Mouse (Mus musculus) forebrain, embryonic 16.5 days (tissue): ENCODE results near the gene Ccdc163. TPM values are rescaled to one million over a fixed set of nuclear protein-coding genes. Genes with fewer than 3 reads are reported as not detected.

Experiments
- ATAC-seq: fragments of 200-750 bp; cut with Nextera tagmentation; 2 replicates; pipeline ENCODE4 v1.8.0; 2017; ENCODE audit warnings: mild to moderate bottlenecking, moderate library complexity
- H3K27ac ChIP-seq: fragments of 300-500 bp; sonication (generic); 2 replicates; pipeline ENCODE4 v1.5.1; 2014; ENCODE audit warnings: low read length, control low read depth
- H3K27me3 ChIP-seq: fragments of 300-500 bp; sonication (generic); replicated peaks from 2 replicates; pipeline ENCODE4 v1.6.1; 2014; ENCODE audit warnings: low read length; ENCODE audit not compliant: control insufficient read depth, insufficient read depth
- H3K36me3 ChIP-seq: fragments of 300-500 bp; sonication (generic); 2 replicates; pipeline ENCODE4 v1.6.1; 2014; ENCODE audit not compliant: control insufficient read depth, insufficient read depth
- H3K4me1 ChIP-seq: fragments of 300-500 bp; sonication (generic); replicated peaks from 2 replicates; pipeline ENCODE4 v1.6.1; 2014; ENCODE audit warnings: low read length; ENCODE audit not compliant: control insufficient read depth, insufficient read depth
- H3K4me2 ChIP-seq: fragments of 300-500 bp; sonication (generic); 2 replicates; pipeline ENCODE4 v1.6.1; 2014; ENCODE audit warnings: mild to moderate bottlenecking, low read length, control low read depth
- H3K4me3 ChIP-seq: fragments of 300-500 bp; sonication (generic); replicated peaks from 2 replicates; pipeline ENCODE4 v1.5.1; 2014; ENCODE audit warnings: mild to moderate bottlenecking, low read length, control low read depth
- H3K9ac ChIP-seq: fragments of 300-500 bp; sonication (generic); replicated peaks from 2 replicates; pipeline ENCODE4 v1.6.1; 2014; ENCODE audit warnings: low read depth, low read length, control low read depth
- H3K9me3 ChIP-seq: fragments of 300-500 bp; sonication (generic); 2 replicates; pipeline ENCODE4 v1.6.1; 2016; ENCODE audit warnings: low read length; ENCODE audit not compliant: control insufficient read depth
- WGBS: fragments of 180-500 bp; shearing (Covaris S2); extraction: QIAGEN DNeasy Blood & Tissue Kit; methylation state at CpG from one replicate; pipeline ENCODE4 v1.1.7; 2014; 5-methylcytosine and 5-hydroxymethylcytosine counted together
- polyA plus RNA-seq: library from polyadenylated mRNA; unstranded; fragments of >200 nt; fragmentation: Nextera tagmentation; extraction: Ambion mirVana; gene quantifications from 2 replicates; pipeline ENCODE4 v1.2.1, GENCODE M21; 2015

Gene Ccdc163
- polyA plus RNA-seq, 1 experiment from 2014 or later: 14.8 TPM

DNA sequence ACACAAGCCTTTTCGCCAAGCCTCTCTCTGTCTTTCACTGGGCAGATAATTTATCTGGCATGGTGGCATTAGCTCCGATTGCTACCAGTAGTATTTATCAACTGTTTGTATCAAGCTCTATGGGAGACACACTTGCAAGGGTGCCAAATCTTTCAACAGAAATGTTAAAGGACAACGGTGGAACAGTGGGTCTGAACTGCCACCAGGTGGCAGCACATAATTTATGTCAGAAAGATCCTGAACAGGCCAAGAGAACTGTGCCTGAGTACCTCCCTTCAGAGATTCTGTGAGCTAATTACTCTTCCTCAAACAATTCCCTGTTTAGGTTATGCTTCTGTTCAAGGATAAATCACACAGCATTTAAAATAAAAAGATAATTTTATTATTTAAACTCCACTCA, 11.1 kb downstream of the Ccdc163 start:
- Histone ChIP-seq H3K36me3 (no peaks in the 10 kb centered on the region), H3K9ac (no peak overlapping the region), H3K4me2 (no peak overlapping the region), H3K9me3 (no peaks in the 10 kb centered on the region), H3K27ac (no peak overlapping the region), H3K4me3 (no peak overlapping the region), H3K4me1 (peaks cover 7% of the 10 kb centered on the region), H3K27me3 (no peaks in the 10 kb centered on the region)
- ATAC-seq: 0 out of 2 replicates have a peak, but pooled peaks have one; percentile 24
- 11% methylated on average over 3 of the region's 3 CpGs for WGBS

DNA sequence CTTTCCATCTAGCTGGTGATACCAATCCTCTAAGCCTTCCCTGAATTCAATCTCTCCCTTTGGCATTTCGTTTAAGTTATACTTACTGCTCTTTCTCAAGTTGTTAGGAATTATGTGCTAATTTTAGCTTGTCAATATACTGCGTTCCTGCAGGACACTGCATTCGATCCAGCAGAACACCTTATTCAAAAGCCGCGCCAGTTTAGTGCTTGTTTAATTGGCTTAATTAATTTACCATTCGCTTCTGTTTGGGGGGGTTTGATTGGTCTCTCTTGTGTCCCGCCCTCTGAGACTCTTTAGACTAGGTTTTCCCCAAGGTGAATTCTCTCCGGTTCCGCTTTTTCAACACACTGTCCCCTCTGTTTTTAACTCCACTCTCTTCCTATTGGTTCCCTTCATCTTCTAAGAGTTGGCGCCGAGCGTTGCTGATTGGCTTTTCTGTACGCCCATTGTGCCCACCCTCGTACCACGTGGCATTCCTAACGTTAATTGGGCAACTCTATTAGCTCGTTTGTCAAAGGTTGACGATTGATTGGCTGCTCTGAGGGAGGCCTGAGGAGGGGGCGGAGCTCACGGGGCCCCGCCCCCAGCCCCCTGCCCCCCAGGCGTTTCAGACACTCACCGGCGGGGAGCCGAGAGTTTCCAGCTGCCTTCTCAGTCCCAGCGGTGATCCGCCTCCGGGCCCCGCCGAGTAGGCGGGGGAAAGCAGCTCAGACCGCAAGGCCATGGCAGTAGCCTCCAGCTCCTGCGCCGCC, 12.2 kb downstream of the Ccdc163 start, which contains the start of gene Tesk2:
Tesk2 (plus strand) TSS at position 606 of the 755 bp plus-strand sequence.
- under 1% methylated on average over 34 of the region's 34 CpGs for WGBS

DNA sequence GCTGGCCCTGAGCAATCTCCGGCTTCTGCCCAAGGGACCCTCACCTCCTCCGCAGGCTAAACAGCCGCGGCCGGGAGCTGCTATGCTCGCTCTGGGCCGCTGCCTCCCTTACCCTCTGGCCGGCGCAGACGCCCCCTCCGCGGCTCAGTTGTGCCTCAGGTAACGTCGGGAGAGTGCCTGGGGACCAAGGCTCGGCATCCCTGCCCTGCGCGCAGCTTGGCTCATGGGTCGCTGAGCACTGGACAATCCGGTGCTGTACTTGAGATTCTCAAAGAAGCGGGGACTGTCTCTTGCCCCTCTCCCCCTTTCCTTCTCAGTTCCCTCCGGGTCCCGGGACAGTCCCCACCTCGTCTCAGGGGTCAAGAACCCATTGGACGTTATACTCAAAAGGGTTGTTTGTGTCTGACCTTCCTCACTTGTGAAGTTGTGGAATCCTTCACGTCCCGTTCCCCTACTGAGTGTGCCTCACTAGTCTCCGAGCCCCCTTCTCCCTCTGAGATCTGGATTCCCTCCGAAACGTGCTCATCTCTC, 12.9 kb downstream of the Ccdc163 start:
- Histone ChIP-seq H3K27me3 (no peaks in the 10 kb centered on the region), H3K9ac (peak overlapping the region; percentile 76), H3K27ac (0 out of 2 replicates have a peak overlapping the region, but pooled peaks have one; percentile 33), H3K36me3 (no peaks in the 10 kb centered on the region), H3K9me3 (no peaks in the 10 kb centered on the region), H3K4me1 (peaks cover 7% of the 10 kb centered on the region), H3K4me3 (peak overlapping the region; percentile 85), H3K4me2 (peak overlapping the region; percentile 95)
- no peak for ATAC-seq
- under 1% methylated on average over 29 of the region's 29 CpGs for WGBS

More for the DNA sequence above, 12.2 kb downstream of the Ccdc163 start, which contains the start of gene Tesk2:
- H3K9ac ChIP-seq: peak within 1 kb of the TSS; percentile 76
- ATAC-seq: peak; percentile 99
- peaks cover 7% of the 10 kb centered on the region for H3K4me1 ChIP-seq
- no peaks in the 10 kb centered on the region for H3K9me3 ChIP-seq
- 0 out of 2 replicates have a peak within 1 kb of the TSS, but pooled peaks have one; percentile 33 for H3K27ac ChIP-seq
- H3K36me3 ChIP-seq: no peaks in the 10 kb centered on the region
- H3K27me3 ChIP-seq: no peaks in the 10 kb centered on the region
- H3K4me3 ChIP-seq: peak within 1 kb of the TSS; percentile 85
- peak within 1 kb of the TSS; percentile 95 for H3K4me2 ChIP-seq

DNA sequence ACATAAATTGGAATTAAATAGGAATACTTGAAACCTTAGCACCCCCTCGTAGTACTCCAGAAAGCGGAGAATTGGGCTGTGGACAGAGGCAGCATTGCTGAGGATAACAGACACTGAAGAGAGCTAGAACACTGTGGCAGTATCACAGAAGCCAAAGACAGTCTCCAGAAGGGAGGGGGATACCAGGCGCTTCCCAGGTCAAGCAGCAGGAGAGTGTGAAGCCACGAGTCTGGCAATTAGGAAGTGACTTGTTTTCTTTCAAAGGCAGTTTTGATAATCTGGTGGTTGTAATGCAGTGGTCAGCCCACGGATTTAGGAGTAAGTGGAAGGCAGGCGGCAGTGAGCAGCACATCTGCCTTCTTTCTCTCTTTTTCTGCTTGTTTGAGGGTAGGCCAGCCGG, 13.9 kb downstream of the Ccdc163 start:
- H3K36me3 ChIP-seq: no peaks in the 10 kb centered on the region
- no peaks in the 10 kb centered on the region for H3K27me3 ChIP-seq
- no peak for ATAC-seq
- H3K27ac ChIP-seq: no peak overlapping the region
- H3K4me2 ChIP-seq: no peak overlapping the region
- WGBS: 43% methylated on average over 7 of the region's 7 CpGs
- no peak overlapping the region for H3K4me3 ChIP-seq
- H3K4me1 ChIP-seq: peaks cover 7% of the 10 kb centered on the region
- H3K9ac ChIP-seq: no peak overlapping the region
- no peaks in the 10 kb centered on the region for H3K9me3 ChIP-seq

DNA sequence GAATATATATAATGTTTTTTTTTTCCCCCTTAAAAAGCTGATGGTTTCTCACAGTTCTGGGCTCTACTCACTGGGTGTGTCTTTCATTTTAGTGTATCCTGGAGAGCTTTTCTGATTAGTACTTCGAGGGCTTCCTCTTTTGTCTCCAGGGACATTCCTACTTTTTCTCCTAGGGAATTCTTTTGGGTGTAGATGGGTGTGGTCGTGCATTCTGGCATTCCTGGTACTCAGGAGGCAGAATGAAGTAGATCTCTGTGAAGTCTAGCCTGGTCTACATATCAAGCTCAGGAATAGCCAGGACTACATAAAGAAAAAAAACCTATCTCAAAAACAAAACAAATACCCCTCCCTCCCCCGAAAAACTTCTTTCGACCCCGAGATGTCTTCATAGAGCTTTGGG, 17.1 kb downstream of the Ccdc163 start:
- no peak for ATAC-seq
- no peak overlapping the region for H3K4me2 ChIP-seq

DNA sequence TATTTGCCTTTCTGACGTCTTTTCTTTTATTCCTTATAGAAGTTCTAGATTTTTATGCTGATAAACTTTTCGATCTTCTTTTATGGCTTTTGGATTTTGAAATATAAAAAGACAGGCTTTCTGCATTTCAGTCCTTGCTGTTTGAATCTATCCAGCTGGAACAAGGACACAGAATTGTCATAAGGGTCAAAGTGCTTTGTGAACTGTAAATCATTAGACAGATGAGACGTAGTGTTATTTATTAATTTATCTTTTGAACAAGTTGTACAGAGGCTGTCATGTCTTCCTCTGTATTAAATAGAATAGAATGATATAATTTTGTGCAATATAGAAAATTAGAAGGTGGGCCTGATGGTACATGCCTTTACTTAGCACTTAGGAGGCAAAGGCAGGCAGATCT, 19.1 kb downstream of the Ccdc163 start:
- no peak overlapping the region for H3K9ac ChIP-seq
- H3K27ac ChIP-seq: no peak overlapping the region
- no peaks in the 10 kb centered on the region for H3K9me3 ChIP-seq
- no peaks in the 10 kb centered on the region for H3K27me3 ChIP-seq
- H3K4me2 ChIP-seq: no peak overlapping the region
- 85% methylated on average over 3 of the region's 3 CpGs for WGBS
- H3K4me3 ChIP-seq: no peak overlapping the region
- H3K36me3 ChIP-seq: no peaks in the 10 kb centered on the region
- ATAC-seq: no peak
- H3K4me1 ChIP-seq: no peaks in the 10 kb centered on the region

More for the DNA sequence above, 17.1 kb downstream of the Ccdc163 start:
- no peaks in the 10 kb centered on the region for H3K27me3 ChIP-seq
- WGBS: 85% methylated on average over 5 of the region's 5 CpGs
- no peaks in the 10 kb centered on the region for H3K9me3 ChIP-seq
- no peak overlapping the region for H3K4me3 ChIP-seq
- no peak overlapping the region for H3K27ac ChIP-seq
- no peak overlapping the region for H3K9ac ChIP-seq
- no peaks in the 10 kb centered on the region for H3K36me3 ChIP-seq
- peaks cover 2% of the 10 kb centered on the region; the same call in 1 of the 2 replicates for H3K4me1 ChIP-seq

DNA sequence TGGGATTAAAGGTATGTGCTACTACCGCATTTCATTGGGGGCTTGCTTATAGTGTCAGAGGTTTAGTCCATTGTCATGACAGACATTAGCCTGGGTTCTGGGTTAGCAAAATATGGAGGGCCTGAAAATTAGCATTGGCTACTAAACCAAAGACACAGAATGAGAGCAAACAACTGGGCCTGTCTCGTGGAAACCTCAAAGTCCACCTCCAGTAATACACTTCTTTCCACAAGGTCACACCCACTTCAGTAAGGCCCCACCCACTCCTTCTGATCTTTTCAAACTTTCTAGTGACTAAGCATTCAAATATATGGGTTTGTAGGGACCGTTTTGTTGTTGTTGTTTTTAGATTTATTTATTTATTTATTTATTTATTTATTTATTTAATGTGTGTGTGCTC, 21.2 kb downstream of the Ccdc163 start:
- Histone ChIP-seq H3K36me3 (no peaks in the 10 kb centered on the region), H3K4me3 (no peak overlapping the region), H3K4me1 (no peaks in the 10 kb centered on the region), H3K9me3 (no peaks in the 10 kb centered on the region), H3K9ac (no peak overlapping the region), H3K27ac (no peak overlapping the region), H3K27me3 (no peaks in the 10 kb centered on the region), H3K4me2 (no peak overlapping the region)
- no peak for ATAC-seq
- WGBS: 92% methylated on average over 3 of the region's 3 CpGs

DNA sequence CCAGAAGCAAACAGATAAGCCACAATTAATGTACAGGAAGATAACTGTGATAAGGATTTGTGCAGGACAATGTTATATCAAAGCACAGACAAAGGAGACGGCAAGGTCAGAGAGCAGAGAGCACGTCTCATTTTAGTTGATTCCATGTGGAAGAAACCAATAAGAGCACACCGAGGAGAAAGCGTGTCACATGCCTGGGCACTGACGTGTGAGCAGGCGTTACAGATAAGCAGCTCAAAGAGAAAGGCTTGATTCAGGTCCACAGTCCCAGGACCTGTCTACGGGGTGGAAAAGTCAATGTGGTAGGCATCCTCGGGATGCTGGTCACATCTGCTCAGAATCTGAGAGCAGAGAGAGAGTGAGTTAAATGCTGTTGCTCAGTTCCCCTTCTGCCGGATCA, 22.8 kb downstream of the Ccdc163 start:
- WGBS: 93% methylated on average over 9 of the region's 9 CpGs

DNA sequence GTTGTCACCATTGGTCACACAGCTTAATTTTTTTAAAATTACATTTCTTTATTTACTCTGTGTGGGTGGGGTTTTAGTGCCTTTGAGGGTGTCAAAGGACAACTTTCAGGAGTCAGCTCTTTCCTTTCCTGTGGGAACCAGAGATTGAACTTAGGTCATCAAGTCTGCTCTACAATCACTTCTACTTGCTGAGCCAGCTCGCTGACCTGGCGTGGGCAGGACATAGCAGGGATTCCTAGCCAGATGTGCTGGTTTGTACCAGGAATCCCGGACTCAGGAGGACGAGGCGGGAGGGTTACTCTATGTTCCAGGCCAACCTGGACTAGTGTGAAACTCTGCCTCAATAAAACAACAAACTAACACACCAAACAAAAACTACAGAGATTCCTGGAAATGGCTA, 24.0 kb downstream of the Ccdc163 start:
- no peak for ATAC-seq
- Histone ChIP-seq H3K4me2 (no peak overlapping the region), H3K27me3 (no peaks in the 10 kb centered on the region)

More for the DNA sequence above, 22.8 kb downstream of the Ccdc163 start:
- no peaks in the 10 kb centered on the region for H3K9me3 ChIP-seq
- no peak overlapping the region for H3K4me2 ChIP-seq
- no peak overlapping the region for H3K27ac ChIP-seq
- no peaks in the 10 kb centered on the region for H3K27me3 ChIP-seq
- no peak for ATAC-seq
- no peaks in the 10 kb centered on the region for H3K36me3 ChIP-seq
- no peaks in the 10 kb centered on the region for H3K4me1 ChIP-seq
- H3K4me3 ChIP-seq: no peak overlapping the region
- no peak overlapping the region for H3K9ac ChIP-seq

More for the DNA sequence above, 24.0 kb downstream of the Ccdc163 start:
- Histone ChIP-seq H3K4me3 (no peak overlapping the region), H3K27ac (no peak overlapping the region), H3K4me1 (no peaks in the 10 kb centered on the region), H3K36me3 (no peaks in the 10 kb centered on the region), H3K9me3 (no peaks in the 10 kb centered on the region), H3K9ac (no peak overlapping the region)
- 92% methylated on average over 5 of the region's 5 CpGs for WGBS
